Mouse (Mus musculus): ENCODE results near the gene Gid8.
"Not testable (repeated sequence)": the region's sequence is repeated elsewhere in the genome, so short reads cannot be mapped to it uniquely, and the experiment has no call there.

The Gid8 gene

DNA sequence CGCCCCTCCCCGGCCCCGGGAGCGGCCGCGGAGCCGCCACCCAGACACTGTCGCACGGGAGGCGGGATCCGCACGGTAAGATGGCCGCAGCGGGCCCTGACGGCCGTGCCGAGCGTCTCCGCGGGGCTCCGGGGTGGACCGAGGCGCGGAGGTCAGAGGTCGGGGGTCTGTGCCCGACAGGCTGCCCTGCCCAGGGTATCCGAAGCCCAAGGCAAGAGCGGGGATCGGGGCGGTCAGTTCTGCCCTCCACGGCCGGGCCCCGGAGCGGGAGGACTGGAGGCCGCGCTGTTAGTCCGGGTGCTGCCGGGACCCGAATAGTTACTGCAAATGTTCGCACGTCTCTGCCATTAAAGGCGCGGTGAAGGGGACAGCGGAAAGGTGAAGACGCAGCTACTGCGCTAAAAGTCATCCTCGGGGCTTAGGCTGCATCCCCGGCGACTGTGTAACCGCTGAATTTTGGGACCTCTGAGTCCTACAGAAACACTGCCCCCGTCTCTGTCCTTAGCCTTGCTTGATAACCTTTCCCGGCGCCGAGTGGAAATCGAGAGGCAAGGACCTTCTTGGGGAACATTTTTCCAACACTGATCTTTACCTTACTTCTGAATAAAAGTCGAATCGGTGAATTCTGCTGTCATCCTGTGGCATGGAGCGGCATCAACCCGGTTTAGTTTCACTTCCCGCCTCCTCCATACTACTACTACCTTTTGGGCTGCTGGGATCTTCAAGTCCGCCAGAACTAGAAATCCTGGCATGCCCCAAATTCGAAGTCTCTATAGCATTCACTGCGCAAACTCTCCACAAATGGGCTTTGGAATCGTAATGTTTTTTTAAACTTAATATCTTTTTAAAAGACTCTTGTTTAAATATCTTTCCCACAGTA is 599 bp downstream of the Gid8 start:
- no peak for DNase-seq

DNA sequence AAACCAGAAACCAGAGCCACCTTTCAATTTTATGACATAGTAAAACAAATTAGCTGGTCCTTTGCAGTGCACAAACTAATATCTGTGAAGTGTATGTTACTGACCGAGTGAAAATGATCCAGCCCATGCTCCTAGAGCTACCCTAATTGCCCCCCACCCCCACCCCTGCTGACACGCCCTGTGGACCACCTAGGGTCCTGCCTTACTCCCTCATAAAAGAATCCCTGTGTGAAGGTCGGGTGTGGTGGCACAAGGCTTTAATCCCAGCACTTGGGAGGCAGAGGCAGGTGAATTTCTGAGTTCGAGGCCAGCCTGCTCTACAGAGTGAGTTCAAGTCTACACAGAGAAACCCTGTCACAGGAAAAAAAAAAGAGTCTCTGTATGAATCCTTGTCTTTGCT is 1.6 kb downstream of the Gid8 start:
- no peak for DNase-seq

DNA sequence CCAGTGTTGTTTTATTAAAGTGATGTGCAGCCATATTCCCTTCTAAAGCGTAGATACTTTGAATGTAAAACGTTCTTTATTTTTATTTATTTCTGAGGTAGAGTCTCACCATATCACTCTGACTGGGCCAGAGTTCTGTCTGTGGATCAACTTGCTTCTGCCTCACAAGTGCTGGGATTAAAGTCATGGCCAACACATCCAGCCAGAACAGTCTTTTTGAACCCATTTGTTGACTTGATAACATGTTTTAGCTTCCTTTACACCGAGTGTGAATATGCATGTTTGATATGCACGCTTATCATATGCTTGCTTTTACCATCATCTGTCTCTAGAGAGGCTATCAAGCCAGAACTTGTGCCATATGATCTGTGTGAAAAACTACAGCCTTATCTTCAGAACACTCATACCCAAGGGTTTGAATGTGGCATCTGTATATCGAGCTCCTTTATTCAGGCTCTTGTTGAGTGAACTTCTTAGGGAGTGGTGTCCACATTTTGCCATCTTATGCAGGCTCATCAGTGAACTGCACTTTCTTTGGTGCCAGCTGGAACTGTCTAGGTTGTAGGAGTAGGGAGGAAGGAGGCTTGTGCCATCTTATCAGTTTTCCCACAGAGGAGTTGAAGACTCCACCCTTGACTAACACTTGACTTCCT is 2.2 kb downstream of the Gid8 start:
- DNase-seq: no peak

DNA sequence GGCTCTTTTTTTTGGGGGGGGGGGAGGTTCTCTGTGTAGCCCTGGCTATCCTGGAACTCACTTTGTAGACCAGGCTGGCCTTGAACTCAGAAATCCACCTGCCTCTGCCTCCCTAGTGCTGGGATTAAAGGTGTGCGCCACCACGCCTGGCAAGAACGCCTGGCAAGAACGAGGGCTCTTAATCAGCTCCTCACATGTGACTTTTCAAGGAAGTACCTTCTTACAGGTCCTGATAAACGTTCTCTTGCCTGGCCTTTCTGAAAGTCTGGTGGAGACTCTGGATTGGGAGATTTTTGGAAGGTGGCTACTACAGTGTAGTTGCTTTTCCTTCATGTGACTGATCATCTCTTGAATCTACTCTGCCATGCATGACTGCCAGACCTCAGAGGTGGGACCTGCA is 12.8 kb downstream of the Gid8 start:
- DNase-seq: not testable (repeated sequence)

DNA sequence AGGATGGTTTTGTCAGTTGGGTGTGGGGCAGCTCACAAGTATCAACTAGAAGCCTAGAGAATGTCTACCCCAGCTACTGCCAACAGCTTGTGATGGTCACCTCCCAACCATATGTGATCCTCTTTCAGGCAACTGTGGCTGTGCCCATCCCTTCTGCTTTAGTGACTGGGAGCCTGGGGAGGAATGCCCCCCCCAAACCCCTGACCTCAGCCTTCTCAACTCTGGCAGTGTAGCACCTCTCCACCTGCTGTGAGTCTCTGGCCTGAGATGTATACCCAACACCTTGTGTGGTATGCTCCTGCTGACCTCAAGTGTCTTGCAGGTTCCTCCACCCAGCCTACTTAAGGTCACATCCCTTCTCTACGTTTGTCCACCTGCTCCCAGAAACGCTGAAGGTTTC is 13.9 kb downstream of the Gid8 start:
- DNase-seq: no peak

DNA sequence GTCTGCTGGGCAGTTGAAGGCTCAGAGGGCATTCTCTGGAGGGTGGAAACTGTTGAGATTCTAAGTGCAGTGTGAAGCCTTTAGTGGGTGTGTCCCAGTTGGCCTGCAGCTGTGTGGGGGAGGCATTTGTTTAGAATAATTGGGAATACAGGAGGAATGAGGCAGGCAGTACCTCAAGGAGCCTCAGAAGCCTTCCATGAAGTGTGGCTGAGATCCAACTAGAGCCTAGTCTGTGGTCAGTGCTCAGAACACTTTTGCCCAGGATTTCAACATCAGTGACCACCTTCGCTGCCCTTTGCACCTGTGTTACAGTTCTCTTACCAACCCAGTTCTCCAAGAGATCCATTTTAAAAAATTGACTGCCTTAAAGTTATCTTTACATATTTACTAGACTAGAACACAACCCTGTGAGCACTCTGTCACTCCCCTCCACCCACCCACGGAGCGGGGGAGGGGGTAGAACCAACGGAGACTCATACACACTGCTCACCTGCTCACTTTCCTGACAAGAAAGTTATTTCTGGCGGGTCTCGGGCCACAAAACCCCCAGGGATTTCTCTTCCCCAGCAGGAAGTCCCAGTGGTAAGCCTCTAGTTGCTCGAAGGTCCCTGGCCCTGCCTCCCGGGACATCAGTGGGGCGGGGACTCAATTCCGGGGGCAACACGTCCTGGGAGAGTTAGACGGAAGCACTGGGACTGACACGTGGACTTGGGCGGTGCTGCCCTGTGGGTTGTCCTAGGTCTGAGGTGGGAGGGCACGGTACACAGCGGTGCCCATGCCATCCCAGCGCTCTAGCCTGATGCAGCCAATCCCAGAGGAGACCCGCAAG is 14.9 kb downstream of the Gid8 start, which contains the start of gene Slc17a9:
Gene Slc17a9, plus strand, starts transcription at position 679 of the 829 bp plus-strand sequence.
- DNase-seq: peak; percentile 81 to 82

DNA sequence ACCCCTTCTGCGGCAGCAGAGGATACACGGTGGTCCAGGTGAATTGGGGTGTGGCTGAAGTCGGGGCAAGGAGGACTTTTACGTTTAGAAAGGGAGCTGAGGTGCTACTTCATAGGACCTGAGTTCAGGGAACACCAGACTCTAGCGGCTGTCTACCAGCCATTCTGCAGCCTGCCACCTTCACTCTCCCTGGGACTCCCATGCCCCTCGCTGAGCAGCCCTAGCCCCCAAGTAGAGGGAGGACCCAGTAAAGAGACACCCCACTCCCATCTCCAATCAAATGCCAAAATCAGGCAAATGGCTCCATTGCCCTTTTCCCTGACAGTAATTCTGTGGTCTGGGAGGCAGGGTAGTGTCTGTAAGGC is 15.5 kb downstream of the Gid8 start:
- DNase-seq: no peak

DNA sequence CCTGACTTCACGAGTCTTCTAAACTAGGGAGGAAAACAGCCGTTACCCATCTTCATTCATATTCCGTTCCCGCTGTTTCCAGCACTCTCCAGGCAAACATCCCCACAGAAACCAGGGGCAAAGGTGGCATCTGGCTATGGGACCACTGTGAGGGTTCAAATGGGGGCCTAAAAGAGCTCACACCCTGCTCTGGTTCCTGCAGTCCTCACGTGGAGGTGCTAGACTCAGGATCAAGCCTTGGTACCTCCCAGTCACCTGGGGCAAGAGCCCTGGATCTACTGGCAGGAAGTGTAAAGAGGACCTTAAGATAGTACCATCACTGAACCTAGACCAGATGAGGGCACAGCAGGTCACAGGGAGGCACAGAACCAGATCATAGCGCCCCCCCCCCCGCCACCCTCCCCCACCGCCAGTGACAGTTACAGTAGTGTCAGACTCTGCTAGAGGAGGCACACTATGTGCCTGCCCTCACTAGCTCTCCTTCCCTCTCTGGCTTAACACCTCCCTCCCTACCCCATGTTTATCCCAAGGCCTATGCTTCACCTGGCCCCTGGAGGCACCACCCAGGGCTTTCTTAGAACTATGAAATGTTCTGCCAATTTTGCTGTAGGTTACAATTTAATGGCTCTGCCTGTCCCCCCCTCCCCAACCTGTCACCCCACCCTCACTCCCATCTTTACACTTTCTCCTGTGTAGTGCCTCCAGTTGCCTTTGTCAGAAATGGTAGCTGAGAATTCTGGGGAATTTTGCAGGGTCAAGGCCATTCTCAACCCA is 16.1 kb downstream of the Gid8 start:
- no peak for DNase-seq

DNA sequence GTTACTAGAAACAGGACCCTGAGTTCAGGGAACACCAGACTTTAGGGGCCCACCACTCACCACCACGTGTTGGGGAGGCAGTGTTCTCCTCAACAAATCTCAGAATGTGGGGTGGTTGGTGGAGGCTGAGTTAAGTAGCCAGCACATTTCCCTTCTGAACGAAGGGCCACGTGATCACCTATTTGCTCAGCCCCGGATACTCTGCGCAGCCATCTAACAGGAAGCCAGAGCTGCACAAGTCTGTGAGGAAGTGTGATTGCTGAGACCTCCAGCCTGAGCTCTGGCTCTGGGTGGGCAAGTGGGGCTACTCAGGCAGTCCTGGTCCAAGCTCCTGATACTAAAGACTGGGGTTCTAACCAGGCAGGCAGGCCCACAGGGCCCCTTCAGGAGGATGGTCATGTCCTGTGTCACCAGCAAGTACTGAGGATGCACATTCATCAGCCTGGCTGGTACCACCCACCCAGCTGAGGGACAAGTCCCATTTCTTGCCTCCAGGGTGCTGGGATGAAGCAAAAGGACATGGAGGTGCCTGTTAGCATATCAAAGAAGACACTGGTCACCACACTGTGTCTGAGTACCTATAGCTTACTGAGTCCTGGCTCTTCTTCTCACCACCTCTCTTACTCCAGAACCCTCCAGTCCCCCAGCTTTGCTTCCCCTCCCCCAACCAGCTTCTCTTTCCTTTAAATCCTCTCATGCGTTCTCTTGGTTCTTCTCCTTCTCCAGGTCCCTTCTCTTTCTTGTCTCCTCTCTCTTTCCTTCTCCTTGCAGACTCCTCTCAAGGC is 16.9 kb downstream of the Gid8 start:
- DNase-seq: no peak

DNA sequence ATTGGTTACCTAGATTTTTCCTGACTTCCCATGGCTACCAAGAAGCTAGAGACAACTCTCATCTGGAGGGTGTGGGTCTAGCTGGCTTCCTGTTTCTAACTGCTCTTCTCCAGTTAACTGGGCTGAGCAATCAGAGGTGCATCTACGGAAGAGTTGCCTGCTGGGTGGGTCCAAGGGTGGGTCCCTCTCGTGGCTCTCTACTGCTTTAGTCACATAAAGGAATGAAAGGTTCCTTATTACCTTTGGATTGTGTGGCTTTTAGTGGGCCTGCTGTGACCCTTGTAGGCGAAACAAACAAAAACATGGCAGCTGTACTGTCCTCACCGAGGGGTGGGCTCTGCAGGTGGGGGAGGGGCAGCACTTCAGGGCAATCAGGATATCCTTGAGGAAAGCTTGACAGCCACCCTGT is 17.7 kb downstream of the Gid8 start:
- no peak for DNase-seq

DNA sequence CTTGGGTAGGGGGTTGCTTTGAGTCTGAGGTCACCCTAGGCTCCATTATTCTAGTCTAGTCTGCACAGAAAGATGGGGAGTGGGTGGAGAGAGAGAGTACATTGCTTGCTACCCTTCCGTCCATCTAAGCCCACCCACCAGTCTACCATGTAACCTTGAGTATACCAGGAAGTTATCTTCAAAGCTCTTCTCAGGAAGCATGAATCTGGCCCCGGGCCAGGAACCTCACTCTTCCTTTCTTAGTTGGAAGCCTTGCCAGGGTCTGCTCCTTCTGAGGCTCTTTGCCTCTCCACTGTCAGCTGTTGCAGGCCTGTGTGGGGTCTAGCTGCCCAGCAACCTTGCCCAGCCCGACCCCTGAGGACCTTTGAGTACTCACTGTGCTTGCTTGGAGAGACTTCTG is 21.1 kb downstream of the Gid8 start:
- peak in 1 of 2 experiments; percentile 36 for DNase-seq

DNA sequence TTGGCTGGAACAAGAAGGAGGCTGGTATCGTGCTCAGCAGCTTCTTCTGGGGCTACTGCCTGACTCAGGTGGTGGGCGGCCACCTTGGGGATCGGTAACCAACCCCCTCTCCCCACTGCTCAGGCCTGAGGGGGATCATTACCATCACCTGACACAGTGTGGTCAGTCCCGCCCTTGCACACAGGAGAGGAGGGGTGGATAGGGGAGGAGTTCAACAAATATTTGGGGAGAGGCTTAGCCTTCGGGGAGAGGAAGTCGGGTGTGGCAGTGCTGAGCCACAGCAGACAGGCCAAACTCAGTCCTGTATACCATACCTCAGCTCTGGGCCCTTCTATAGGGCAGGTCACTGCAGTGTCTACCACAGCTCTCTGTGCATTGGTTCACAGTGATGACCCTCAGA is 22.1 kb downstream of the Gid8 start:
- no peak for DNase-seq

DNA sequence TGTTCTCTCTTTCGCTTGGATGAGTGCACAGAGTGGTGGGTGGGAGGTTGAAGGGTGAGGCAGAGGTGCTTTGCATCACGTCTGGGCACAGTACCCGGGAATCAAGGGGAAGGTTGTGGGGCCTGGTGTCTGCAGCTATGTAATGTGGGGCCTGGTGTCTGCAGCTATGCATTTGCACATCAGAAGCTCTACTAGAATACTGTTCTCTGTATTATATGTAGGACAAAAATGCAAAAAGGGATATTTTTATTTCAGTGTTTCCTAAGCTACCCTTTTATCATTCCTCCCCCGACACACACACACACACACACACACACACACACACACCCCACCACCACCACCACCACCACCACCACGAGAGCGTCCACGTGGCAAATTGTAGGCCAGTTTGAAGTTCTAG is 25.3 kb downstream of the Gid8 start:
- no peak for DNase-seq

DNA sequence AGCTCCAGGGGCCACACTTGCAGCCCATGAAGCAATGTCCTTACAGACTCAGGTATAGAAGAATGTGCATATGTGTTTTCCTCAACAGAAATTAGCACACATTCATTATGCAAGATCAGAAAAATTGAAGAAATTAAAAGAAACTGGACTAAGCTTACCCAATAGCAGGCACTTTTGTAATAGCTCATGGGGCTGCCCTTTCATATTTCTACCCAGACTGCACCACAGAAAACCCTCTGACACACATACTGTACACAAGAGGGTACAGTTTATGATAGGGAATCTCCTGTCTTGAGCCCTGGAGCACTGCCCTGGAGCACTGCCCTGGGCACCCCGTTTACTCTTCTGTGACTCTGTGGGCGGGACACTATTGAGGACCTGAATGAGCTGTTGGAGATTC is 28.1 kb downstream of the Gid8 start:
- no peak for DNase-seq

DNA sequence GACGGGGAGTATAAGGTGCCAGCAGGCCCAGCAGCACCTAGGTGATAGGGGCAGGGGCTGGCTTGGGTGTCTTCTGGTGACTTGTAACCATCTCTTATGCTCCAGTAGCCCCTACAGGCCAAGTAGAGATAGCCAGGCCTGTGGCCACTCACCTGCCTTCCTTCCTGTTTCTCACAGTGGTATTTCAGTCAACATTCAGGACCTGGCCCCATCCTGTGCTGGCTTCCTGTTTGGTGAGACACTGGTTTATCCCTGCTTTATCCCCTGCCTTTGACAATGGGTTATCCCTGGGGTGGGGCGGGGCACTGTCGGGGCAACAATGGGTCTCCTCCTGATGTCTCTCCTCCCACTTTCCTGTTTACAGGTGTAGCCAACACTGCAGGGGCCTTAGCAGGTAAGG is 30.4 kb downstream of the Gid8 start:
- no peak for DNase-seq

DNA sequence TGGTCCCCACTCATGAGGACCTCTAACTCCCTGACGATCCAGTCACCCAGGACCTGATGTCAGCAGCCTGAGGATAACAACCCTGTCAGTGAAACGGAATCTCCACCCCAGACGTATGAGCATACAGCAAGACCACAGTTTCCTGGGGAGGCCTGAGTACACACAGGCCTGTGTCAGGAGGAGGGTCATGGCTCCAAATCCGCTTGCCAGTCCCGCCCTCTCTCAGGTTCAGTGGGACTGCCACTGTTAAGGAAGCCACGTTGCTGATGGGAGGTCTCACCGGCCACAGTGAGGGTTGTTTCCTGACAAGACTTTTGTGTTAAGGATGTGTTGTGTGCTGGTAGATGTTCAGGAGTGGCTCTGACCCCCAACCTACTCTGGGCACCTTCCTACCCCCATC is 31.5 kb downstream of the Gid8 start:
- DNase-seq: no peak

DNA sequence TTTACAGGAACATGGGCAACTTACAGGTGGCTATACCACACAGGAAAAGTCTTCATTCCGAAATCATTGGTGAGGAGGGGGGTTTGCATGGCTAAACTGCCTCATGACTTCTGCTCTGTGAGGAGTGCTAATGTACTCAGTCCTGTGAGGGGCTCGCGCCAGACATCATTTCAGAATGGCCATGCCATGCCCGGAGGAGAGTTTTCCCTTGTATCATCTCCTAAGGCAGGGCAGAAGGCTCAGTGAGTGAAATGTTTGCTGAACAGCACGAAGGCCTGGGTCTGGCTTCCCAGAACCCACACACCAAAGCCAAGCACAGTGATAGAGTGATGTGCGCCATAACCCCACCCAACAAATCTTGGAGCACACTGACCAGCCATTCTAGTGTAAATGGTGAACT is 32.9 kb downstream of the Gid8 start:
- DNase-seq: no peak

DNA sequence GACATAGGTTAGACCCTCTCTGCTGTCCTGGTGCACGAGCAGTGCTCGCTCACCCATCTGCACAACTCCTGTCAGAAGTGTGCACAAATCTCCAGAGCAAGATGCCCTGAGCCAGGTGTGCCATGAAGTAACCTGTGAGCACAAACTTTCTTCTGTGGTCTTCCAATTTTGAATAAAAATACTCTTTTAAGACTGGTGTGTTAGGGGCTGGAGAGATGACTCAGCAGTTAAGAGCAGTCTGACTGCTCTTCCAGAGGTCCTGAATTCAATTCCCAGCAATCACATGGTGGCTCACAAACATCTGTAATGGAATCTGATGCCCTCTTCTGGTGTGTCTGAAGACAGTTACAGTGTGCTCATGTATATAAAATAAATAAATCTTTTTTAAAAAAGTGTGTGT is 33.4 kb downstream of the Gid8 start:
- no peak for DNase-seq

DNA sequence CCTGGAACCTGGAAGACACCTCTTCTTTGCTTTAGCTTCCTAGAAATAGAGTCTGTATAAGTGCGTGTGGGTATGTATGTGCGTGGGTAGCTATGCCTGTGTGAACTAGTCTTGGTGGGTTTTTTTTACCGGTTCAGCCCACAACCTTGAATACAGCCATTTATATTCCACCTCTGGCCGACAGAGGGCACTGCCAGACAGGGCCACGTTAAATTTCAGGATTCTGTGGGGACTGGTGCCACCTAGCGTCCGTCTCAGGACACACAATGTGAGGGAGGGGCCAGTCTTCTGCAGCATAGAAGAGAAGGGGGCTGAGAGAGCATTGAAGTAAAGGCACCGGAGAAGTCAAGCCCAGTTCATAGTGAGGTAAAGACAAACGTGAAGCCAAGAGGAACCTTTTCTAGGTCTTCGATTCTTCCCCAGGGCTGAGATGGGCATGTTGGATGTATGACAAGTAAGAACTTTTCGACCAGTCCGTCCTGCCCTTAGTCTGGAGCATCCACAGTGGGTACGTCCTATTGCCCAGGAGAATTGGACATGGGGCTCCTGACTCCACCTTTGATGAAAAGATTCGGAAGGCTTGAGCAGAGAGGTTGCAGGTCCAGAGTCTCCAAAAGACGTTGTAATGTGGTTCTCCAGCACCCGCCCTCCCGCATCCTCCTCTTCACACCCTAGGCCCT is 35.5 kb downstream of the Gid8 start:
- DNase-seq: peak; percentile 83 to 92

DNA sequence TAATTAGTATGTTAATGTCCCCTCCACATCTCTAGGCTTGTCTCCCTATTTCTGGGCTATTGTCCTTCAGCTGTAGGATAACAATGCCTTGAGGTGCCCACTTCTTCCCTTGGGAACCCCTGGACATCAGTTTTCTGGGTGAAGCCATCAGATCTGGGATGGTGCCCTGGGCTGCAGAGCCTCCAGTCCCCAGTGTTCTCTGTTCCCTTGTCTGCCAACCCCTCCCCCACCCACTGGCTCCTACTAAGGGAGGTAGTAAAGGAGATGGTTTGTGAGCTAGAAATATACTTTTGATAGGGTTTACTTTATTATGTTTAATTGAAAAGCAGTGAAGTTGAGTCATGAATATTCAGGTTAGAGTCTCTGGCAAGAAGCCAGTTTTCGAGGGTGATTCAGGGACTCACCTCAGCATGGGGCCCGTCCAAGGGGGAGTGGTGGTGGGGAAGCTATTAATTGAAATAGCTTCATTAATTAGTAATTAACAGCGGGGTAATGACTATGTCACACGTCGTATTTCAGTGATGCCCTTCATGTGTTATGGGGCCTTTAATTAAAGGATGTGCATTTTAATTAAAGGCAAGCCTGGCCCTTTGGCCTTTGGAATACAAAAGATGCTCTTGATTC is 36.8 kb downstream of the Gid8 start:
- DNase-seq: peak in 1 of 2 experiments; percentile 15

DNA sequence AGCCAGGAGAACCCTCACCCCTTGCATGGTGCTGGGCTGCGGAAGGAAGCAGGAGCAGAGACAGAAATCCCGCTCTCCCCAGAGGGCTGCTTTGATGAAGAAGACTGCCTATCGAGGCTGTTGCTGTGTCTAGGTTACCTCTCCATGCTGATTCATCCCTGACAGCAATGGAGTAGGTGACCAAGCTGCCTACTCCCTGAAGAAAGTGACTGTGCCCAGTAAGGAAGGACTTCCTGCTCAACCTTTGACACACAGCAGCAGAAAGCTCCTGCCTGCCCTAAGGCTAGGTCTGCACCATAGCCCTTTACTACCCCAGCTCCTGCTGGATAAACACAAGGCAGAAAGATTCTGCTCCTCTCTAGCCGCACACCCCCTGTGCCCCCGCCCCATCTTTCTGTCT is 39.0 kb downstream of the Gid8 start:
- no peak for DNase-seq

All from kidney, postnatal 36 days (tissue).